Mouse (Mus musculus) 3T3-L1 (cell line): ENCODE measurements at regions not wholly inside any gene's neighbourhood (a gene's known extent, or its start where the extent isn't known, plus 50 kb on each side); places are given as distances from the start of the nearest gene placed in this dataset.

Experiments used
- DNase-seq: peaks from one replicate; pipeline ENCODE4 v3.0.0-alpha.2; 2015; ENCODE audit warnings: low read depth, low spot score

DNA sequence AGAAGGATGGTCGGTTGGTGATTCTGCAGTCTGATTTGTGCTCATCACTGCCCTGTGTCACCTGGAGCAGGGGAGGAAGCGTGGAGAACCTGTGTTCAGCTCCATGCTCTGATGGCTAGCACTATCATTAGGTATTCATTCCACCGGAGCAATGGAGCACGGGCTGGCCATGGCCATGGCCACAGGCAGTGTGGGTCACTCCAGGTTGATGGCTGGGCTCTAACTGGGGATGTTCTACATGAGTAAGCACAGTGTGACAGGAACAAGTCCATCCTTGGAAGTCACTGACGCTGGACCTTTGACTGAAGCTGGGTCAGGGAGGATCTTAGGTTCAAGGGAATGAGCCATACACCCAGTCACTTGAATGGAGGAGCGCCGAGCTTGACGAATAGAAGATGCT lies 154.7 kb downstream of the Zfp281 start:
- no peak for DNase-seq

DNA sequence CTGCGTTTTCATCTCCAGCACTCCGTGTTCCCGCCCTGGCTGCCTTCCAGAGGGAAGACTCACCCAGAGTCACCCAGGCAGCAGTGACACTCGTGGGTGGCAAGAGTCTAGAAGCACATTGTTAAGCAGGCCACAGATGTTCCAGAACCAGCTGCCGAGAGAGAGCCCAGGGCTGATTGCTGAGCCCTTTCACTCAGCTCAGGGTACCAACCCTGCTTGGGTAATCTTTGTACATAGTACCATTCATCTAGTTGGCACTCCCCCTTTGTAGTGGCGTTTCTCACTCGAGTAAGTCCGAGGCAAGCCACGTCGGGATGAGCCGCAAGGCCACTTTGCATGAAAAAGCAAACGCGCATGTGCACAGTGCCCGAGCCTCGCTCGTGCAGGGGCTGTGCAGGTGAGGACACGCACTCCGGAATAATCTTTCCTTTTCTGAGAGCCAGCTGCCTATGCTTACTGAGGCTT lies 156.9 kb downstream of the Zfp281 start:
- DNase-seq: no peak

DNA sequence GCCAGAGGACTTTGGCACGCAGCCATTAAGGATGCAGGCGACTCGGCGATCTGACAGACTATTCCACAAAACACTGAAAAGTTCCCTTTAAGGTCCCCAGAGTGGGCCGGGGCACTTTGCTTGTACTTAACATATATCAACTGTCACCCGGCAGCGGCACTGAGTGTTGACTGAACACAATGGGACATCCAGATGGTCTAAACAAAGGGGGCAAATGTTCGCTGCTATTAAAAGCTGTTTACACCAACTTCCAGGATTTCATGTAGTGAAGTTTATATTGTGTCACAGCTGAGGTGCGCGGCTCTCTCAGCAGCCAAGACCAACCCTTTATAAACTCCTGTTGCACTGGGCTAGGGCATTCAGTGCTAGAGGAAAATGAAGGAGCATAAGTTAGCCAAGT lies 157.6 kb downstream of the Zfp281 start:
- DNase-seq: no peak

DNA sequence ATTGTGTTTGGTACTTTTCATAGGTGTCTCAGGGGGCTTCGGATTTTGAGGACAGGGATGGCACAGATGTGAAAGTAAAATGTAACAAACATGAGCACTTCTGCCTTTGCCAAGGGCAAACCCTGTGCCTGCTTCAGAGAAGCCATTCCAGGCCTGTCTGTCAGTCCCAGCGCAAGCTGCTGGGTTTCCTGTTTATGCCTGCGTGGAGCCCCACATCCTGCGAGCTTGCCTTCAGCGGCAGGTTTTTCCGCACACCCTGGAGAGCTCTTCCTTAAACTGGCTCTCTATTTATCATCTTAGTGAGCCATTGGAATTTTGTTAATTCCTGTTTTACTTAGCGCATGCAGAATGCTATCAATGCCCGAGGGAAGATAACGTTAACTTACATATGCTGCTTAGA lies 159.5 kb downstream of the Zfp281 start:
- DNase-seq: no peak

DNA sequence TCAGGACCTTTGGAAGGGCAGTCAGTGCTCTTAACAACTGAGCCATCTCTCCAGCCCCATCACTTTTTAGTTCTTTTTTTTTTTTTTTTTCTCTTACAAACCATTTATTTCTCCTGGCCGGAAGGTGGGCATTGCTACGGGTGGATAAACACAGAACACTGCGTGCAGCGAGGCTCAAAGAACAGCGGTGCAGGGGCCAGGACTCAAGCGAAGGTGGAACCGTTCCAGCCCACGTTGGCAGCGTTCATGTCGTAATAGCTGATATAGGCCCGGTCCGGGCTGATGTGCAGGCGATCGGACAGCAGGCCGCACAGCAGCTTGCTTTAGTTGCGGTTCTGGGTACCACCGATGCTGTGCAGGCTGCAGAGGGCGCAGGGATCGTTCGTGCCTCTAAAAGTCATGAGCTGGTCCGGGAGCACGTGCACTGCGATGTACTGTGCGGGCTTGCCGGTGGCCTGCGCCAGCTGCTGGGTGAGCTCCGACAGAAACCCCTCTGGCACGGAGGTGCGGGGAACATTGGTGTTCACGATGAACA lies 164.3 kb downstream of the Zfp281 start:
- DNase-seq: no peak

GRCm38 (mm10) chr1:136791641-136792040 lies 166.9 kb downstream of the Zfp281 start:
- no peak for DNase-seq
